Mouse (Mus musculus) neutrophil, adult 5-6 weeks (primary cell): ENCODE data around the gene Itga1. TPM values are rescaled to one million over a fixed set of nuclear protein-coding genes. Genes with fewer than 3 reads are reported as not detected.

ENCODE experiments used
- ATAC-seq: fragments of 151-379, 151-347 bp; 2 replicates; pipeline ENCODE4 v1.8.0; 2017; ENCODE audit warnings: mild to moderate bottlenecking, moderate TSS enrichment; ENCODE audit not compliant: insufficient number of reproducible peaks, poor library complexity, low FRiP score, severe bottlenecking; ENCODE audit errors: extremely low read depth
- total RNA-seq: library from RNA; stranded (forward); fragments of 200-1000 nt; gene quantifications from 2 replicates; pipeline ENCODE4 v1.2.3, GENCODE M21; 2017

Itga1 gene
- total RNA-seq, 1 experiment from 2014 or later, result 1.5 TPM

DNA sequence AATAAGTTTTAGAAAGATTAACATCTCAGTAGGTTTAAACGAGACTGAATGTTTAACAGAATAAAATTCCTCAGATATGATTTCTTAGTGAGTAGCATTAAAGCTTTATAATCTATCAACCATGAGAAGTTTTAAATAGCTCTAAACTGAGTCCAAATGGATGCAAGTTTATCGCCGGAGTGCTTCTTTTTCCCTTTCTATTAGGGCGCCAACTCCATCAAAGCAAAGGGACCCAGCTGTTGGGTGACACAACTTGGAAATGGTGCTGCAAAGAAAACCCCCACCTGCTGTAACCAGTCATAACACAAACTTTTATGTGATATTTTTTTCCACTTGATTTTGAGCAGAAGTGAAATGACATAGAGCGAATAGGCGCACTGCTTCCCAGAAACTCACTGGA is 29.4 kb downstream of the Itga1 start:
- no peak for ATAC-seq

DNA sequence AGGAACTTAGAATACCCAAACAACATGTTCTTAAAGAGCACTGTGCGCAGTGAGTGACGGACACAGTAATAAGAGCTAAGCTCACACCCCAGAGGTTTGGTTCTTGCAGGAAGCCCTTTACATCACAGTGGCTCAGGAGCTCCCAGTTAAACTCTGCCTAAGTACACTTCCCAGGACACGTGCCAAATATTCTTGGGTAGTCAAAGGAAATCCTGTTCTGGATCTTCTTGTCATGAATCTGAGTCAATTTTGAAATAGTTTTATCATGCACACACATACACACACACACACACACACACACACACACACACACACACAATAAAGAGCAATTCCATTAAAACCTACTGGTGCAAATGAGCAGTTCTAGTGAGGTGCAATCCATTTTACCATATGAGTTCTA is 30.3 kb downstream of the Itga1 start:
- ATAC-seq, result no peak

DNA sequence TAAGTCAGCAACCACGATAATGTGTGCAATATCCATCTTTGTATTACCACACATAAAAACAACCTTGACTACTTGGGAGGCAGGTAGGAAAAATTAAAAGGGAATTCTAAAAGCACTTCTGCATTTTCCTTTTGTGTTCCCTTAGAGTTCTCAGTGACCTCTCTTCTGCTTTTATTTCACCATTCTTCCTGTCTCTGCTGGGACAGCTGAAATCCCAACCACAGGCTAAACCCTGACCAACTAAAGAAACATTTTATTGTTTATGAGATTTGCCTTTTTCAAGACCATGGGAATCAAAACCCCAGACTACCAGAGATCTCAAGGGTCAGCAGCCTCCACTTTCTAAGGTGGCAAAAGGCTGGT is 33.8 kb downstream of the Itga1 start:
- ATAC-seq, result no peak

DNA sequence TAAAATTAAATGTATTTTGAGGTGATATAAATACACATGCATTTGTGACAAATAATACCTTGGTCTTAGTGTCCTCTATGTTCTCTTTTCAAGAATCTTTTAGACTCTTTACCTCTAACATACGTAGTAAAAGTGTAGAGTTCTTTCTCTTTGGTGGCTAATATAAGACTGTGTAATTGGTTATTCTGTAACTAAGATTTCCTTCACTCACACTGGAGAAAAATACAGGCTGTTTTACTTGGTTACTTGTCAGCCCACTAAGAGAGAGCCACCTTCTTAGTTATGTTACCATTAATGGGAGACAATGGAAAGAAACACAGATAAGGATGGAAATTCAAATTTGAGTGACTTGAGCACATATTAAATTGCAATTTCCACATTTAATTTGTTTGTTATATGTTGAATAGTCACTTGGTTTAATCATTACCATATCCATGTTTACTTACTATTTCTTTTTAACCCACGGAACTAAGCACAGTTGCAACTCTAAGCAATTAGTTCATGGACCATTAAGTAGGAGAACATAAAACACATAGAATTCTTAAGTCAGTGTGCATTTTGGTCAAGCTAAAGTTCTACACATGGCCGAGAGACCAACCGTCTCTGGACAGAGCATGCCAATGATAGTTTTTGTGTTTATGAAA is 34.3 kb downstream of the Itga1 start:
- no peak for ATAC-seq

DNA sequence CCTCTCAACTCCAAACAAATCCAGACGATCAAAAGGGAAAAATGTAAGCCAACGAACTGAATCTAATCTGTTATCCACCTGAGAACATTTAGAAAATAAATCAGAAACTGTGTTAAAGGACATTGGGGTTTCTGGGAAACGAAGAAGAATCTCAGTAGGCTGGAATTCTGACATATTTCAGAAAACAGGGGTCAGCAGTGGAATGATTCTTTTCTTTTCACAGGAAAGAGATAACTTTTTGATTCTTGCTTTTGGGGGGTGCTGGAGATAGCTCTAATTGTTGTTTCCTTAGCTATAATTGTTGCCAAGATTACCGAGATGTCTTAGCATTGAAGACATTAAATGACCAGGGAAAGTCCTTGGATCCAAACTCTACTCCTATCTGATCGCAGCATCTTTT is 44.2 kb downstream of the Itga1 start:
- no peak for ATAC-seq

DNA sequence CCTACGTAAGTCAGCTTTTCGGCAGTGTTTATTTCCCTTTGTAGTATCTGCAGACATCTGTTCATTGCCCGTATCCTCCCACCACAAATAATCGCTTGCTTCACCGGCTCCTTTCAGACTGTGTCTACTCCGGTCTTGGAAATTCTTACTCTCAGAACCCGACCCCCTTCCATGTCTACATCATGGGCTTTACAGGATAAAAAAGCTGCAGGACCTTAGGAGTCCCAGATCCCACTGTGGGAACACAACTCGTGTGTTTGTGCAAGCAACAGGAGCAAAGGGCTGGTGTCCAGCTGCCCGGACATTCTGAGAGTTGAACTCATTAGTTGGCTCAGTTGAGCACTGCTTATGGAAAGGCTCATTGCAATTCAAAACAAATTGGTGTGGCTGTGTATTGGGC is 47.0 kb downstream of the Itga1 start:
- ATAC-seq, result no peak

DNA sequence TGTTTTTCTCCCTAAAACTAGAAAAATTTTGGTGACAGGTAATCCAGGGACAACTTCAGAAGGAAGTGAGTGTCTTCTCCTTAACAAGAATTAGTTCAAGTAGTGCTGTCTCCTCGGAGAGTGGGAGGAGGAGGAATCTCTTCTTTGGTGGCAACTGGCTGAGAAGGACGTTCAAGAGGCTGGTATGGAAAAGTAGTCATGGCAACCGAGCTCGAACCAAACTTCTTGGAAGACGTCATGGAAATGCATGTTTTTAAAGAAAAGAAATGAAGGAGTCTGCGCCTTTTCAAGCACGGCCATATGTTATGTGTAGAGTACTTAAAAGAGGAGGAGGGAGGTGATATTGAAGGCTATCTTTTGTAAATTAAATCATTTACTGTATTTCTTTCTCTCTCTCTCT is 49.2 kb downstream of the Itga1 start:
- ATAC-seq, result no peak

DNA sequence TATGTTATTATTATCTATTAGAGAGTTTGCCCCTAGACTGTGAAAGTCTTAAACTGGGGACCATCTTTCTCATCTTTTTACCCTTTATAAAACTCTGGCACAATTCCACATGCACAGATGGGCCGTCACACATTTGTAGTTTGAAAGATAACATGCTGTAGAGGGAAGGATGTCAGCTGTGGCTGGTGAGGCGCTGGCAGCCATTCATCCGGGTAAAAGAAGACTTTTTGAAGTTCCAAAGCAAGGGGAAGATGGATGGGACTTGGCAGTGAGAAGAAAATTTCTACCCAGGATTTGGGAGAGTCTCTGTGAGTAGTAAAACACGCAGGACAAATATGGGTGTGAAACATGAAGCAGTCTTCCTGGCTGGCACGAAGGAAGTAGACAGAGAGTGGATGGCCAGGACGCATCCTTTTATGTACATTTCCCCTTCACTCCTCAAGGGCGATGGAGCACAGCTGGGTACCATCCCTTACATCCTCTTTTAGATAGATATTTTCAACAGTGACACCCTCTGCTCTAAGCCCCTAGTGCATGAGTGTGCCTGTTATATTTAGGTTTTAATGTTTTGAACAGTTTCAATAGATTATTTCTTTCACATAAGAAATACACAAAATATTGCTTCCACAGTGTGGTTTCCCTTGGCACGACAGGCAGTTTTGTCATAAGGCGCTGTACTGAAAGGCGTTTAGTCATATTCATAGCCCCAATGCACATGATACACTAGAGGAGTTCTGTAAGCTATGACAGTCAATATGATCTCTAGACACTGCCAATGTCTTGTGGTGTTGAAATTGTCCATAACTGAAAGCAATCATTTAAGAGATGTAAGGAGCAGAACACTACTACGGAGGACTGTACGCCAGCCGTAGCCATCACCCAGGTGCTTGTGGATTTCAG is 50.9 kb downstream of the Itga1 start:
- no peak for ATAC-seq

DNA sequence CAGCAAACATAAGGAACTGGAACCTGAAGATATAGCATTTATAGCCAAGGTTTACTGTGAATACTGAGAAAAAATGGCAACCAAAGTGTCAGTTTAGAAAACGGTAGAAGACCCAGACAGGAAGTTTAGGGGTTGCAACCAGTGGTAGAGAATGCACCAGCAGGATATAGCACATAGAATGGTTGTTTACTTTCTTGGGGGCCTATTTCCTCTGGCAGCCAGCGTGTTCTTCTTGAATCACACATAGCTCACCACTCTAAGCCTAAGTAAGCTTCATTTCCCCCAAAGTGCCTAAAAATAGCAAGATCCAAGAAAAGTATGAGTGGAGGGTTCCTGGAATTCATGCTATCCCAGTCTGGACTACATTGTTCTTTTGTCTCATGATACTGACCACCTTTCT is 59.1 kb downstream of the Itga1 start:
- ATAC-seq, result no peak

DNA sequence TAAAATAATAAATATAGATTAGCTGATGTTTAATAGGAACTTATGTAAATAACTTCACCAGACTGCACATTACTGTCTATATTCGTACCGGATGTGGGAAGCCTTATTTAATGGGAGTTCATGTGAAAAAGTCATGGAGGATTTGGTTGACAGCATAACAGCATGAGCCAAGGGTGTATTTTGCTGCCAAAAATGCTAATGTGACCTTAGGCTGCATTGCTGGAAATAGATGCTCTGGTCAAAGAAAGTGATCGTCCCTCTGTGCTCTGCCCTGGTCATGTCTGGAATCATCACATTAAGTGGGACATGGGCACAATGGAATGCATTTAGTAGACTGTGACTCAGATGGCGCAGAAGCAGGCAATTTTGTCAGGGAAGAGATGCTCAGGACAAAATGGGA is 64.5 kb downstream of the Itga1 start:
- no peak for ATAC-seq

DNA sequence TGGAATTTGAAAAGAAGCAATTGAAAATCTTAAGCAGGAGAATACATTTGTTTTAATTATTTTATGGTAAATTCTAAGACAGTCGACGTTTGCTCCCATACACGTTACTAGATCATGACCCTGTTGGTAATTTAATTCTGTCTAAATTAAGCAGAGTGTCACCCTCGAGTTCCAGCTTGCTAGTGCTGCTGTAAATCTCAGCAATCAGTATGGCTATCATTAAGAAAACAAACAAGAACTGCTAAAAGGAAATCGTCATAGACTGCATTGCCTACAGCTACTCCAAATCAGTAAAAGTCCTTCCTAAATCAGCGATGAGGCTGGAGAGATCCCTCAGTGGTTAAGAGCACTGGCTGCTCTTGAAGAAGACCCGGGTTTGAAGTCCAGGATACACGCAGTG is 66.4 kb downstream of the Itga1 start:
- ATAC-seq, result no peak

DNA sequence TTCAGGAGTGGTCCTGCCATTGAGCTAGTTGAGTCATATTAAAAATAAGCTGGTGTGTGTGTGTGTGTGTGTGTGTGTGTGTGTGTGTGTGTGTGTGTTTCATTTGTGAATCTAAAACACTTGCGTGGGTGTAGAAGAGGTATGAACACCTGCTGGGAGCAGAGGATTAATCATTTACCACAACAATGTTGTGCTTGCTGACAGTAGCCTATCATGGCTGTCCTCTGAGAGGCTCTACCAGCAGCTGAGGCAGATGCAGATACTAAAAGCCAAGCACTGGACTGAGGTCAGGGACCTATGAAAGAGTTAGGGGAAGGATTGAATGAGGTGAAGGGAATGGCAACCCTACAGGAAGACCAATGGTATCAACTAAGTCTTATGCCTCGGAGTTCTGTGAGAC is 68.6 kb downstream of the Itga1 start:
- ATAC-seq, result no peak

DNA sequence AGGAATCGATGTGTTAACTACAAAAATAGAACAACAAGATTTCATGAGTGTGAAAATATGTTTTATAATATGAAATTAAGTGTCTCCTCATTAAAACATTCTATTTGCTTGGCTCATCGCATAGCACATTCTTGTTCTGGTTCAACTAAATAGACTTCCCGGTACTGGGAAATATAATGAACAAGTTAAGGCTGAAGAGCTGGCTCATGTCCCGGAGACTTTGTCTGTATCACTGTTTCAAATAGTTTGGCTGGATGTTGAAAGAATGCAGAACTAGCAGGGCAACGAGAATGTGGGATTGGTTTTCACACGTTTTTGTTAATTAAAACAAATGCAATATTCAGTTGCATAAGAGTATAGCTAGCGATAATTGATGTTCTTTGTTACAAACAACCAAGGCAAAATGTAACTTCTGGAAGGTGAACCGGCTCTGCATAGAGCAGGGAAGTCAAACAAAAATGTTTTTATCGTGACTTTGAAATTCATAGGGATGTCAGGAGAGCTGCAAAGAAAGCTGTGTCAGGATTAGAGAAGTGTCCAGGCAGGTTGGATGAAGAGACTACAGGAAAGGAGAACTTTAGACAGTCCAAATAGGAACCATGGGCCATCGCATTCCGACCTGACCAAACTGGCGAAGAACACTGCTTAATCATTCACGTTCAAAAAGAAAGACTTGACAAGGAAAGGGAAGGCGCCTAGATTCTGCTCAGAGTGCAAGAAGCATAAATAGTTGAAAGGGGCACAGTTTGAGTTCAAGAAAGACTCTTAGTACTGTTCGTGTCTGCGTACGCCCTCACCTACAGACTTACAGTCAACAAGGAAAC is 70.4 kb downstream of the Itga1 start:
- no peak for ATAC-seq

DNA sequence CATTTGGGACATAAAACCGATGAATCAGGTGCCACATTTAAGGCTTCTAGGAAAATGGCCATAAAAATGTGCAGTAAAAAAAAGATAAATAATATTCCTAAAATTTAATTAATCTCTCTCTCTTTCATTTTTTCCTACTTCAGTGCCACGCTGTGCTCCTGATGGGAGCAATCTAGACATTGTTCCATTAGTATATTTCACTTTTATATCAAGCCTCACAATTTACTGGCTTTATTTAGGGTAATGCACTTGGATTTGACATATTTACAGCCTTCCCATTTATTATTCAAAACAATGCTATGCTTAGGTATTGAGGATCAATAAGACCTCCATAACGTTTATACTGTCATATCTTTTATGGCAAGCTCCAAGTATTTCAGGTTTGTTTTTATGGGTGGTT is 76.4 kb downstream of the Itga1 start:
- ATAC-seq, result no peak

DNA sequence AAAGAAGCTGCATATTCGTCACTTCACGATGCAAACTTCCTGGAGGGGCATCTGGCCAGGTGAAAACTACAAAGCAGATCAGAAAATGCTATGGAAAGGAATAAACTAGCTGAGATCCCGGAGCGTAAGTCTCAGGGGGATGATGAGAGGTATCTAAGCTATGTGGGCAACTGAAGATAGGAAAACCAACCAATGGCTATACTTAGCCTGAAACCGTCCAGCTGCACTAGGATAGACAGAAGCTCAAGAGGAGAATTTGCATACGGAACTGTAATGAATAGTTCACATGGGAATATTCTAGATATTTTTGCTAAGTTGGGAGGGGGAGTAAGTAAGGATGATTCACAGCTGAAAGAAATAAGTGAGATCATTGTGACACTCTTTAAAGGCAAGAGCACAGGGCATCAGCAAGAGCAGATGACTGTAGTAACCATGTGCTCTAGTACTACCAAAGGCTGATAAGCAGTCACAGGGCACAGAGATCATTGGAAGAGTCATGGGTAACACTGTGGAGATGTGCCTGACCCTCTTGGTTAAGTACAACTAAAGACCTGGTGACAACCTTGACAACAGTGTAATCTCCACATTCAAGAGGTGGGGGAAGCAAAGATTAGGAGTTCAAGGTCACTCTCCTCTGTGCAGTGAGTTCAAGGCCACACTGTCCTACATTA is 79.5 kb downstream of the Itga1 start:
- no peak for ATAC-seq

DNA sequence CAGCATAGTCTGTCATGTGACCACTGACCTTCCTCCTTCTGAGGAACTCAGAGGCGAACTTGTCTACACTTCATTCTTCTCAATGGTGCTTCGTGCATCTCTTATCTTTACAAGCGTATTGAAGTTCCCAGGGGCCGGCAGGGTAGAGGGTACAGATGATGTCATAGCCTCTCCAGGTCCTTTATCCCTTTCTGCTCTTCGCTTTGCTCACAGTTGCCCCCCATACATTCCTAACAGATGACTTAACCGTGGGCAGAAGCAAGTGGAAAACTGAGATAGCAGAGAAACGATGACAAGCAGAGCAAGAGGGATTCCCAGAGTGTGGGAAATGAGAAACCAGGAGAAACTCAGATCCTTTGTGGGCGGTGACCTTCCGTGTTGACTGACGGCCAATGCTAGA is 80.4 kb downstream of the Itga1 start:
- ATAC-seq, result no peak

DNA sequence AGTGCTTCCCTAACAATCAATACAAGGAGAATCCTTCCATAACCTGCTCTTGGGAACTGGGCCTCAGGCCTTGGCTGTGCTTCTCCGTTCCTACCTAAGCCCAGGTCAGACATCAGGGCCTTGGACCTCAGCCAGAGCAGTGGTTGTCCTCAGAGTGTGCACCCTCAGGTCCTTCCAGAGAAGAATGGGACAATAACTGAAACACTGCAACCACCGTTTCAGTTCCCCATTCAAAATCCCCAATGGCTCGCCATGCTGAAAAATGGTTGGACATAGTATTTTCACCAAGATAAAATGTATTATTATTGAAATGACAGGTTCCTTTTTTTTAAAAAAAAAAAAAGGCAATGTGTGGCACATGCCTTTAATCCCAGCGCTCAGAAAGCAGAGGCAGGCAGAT is 81.0 kb downstream of the Itga1 start:
- ATAC-seq, result no peak

DNA sequence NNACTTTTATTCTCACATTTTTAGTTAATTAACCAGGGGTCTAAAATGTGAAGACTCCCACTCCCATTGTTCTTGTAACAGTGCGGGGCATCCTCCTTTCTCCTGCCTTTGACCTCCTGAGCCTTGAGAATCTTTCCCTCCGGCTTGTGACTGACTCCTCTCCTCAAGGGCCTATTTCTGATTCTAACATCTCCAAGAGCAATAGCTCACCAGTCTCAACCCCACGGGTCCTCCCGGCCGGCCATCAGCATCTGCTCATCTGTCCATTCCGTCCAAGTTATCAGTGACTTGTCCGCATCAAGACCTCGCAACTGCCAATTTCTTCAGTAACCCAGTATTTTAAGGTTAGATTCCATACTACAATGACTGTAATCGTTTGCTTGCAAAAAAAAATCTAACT is 84.2 kb downstream of the Itga1 start:
- ATAC-seq, result no peak

DNA sequence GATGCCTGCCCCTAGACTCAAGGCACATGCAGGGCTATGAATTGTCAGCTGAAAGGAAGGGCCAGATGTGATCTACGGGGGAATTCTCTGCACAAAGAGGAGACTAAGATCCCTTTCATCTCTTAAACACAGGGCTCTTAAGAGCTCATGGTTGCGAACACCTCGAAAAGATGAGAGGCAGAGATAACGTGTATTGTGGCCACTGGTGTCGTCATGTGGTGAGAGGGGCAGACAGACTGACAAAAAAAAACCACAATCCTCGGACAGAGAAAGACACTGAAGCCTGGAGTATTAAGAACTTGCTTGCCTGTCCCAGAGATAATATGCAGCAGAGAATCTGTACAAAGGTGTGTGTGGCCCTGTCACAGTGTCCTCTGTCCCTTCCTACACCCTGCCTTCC is 90.2 kb downstream of the Itga1 start:
- ATAC-seq, result no peak
